Mouse (Mus musculus): Measurements from ENCODE around the gene Nat9.

DNA sequence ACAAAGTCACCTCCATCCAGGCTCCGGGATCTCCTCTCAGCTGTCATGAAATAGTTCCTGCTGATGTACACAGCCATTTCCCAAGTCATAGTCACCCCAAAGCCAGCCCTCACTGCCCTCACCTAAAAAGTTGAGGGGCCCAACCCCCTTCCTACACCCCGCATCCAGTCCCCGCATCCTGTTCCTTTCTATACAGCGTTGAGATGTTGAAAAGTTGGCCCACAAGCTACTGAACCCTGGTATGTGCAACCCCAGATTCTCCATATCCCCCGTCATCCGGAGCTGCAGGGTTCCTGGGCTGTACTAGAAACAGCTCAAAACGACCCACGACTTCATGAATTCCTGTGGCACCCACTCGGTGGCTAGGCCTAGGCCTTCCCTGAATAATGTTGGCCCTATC is 34.6 kb downstream of the Nat9 start:
- TF ChIP-seq CTCF (IDR thresholded peaks at IDR 0.05; ENCODE audit: extremely low read depth, insufficient read length, insufficient replicate concordance, low read depth, low read length) (no peak), POLR2A (IDR thresholded peaks at IDR 0.05; ENCODE audit: low read depth, low read length) (no peak)
